Mouse (Mus musculus): ENCODE results near the gene Fgfr2.

DNA sequence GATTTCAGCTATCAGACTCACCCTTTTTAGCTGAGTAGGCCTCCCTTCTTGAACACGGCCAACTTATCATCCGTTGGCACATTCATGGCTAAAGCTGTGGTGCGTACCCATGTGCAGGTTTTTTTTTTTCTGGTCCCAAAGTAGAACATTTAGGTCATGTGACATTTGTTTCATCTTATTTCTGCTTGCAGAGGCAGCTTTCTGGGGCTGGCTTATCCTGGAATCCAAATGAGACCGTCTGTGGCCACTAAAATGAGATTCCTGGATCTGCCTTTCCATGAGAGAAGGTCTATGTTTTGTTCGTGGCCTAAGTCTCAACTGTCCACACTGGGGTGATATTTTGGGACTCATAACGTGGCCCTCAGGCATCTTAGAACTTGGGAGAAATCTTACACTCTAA, 1311.0 kb downstream of the Fgfr2 start:
- TF ChIP-seq CTCF (IDR thresholded peaks at IDR 0.05; ENCODE audit: extremely low read depth, insufficient read length, insufficient replicate concordance, low read depth, low read length) (no peak), POLR2A (IDR thresholded peaks at IDR 0.05; ENCODE audit: low read depth, low read length) (no peak)

All from small intestine, adult 2 months (tissue).